ENCODE assay signal across 9 mouse cellular contexts in genomic region chr5:77140108-77140507, GRCm38 (mm10). TPM values are rescaled to one million over a fixed set of nuclear protein-coding genes. Genes with fewer than 3 reads are reported as not detected.
A peak's percentile ranks its signal among the peaks of the same experiment; 100 is the strongest.
DNase-seq lines count a peak whose midpoint lies in the region; ATAC-seq lines count a peak whose summit lies in the region.
"Had no signal": no experiment of that assay in that cellular context is flagged by ENCODE, and none has a peak within 500 bp of the region (broad histone marks: within the 10 kb centered on the region; RNA-seq: fewer than 3 reads in every experiment).

No protein-coding gene starts in this region.

- peak overlapping the region; percentile 36 for H3K4me3 ChIP-seq in erythroblast, embryonic 14.5 days (replicated peaks)
- H3K4me3 ChIP-seq in heart, embryonic 14.5 days (ENCODE audit: control insufficient read depth in 1 of 2, insufficient read depth in 1 of 2, low read depth in 1 of 2, low read length in 2 of 2) = no peak overlapping the region
- no peak overlapping the region for H3K4me3 ChIP-seq in midbrain, embryonic 13.5 days (replicated peaks)
- H3K4me3 ChIP-seq: midbrain, embryonic 12.5 days had no signal

- no peaks in the 10 kb centered on the region for H3K36me3 ChIP-seq in erythroblast, embryonic 14.5 days (ENCODE audit: control insufficient read depth)
- H3K36me3 ChIP-seq in heart, embryonic 14.5 days (ENCODE audit: control insufficient read depth, insufficient read depth, low read length) = no peaks in the 10 kb centered on the region
- H3K36me3 ChIP-seq in midbrain, embryonic 13.5 days = no peaks in the 10 kb centered on the region
- H3K36me3 ChIP-seq: midbrain, embryonic 12.5 days had no signal

- H3K4me1 ChIP-seq in erythroblast, embryonic 14.5 days (ENCODE audit: control insufficient read depth) = peaks cover 35% of the 10 kb centered on the region
- peaks cover 19 to 32% of the 10 kb centered on the region in 2 experiments for H3K4me1 ChIP-seq in heart, embryonic 14.5 days (ENCODE audit: control insufficient read depth in 2 of 2, insufficient read depth in 2 of 2, low read length in 2 of 2)
- peaks cover 19% of the 10 kb centered on the region for H3K4me1 ChIP-seq in midbrain, embryonic 13.5 days (replicated peaks)

- no peak overlapping the region; a peak in 1 of 4 replicates for H3K27ac ChIP-seq in heart, embryonic 14.5 days (replicated peaks in 1 of 2; ENCODE audit: control insufficient read depth in 1 of 2, insufficient read depth in 1 of 2, low read depth in 2 of 2, low read length in 2 of 2)
- no peak overlapping the region for H3K27ac ChIP-seq in midbrain, embryonic 13.5 days
- H3K27ac ChIP-seq: midbrain, embryonic 12.5 days had no signal

- 35% methylated on average over 6 of the region's 6 CpGs for WGBS in heart, embryonic 14.5 days
- WGBS in midbrain, embryonic 13.5 days = 54% methylated on average over 6 of the region's 6 CpGs

- H3K4me2 ChIP-seq in heart, embryonic 14.5 days (ENCODE audit: low read length) = peak overlapping the region; percentile 31
- H3K4me2 ChIP-seq in midbrain, embryonic 13.5 days (replicated peaks) = no peak overlapping the region
- H3K4me2 ChIP-seq: midbrain, embryonic 12.5 days had no signal

- H3K27me3 ChIP-seq in erythroblast, embryonic 14.5 days (ENCODE audit: control insufficient read depth) = no peaks in the 10 kb centered on the region
- H3K27me3 ChIP-seq in heart, embryonic 14.5 days (ENCODE audit: control insufficient read depth, insufficient read depth, low read length) = no peaks in the 10 kb centered on the region
- H3K27me3 ChIP-seq in midbrain, embryonic 13.5 days = peaks cover 36% of the 10 kb centered on the region

- no peaks in the 10 kb centered on the region for H3K9me3 ChIP-seq in erythroblast, embryonic 14.5 days (ENCODE audit: control insufficient read depth, low read length)
- no peaks in the 10 kb centered on the region for H3K9me3 ChIP-seq in heart, embryonic 14.5 days (ENCODE audit: control insufficient read depth, low read length)
- no peaks in the 10 kb centered on the region for H3K9me3 ChIP-seq in midbrain, embryonic 13.5 days
- H3K9me3 ChIP-seq: midbrain, embryonic 12.5 days had no signal

- no peak for ATAC-seq in erythroblast, adult 5-6 weeks (replicated peaks; ENCODE audit: low FRiP score, poor library complexity, severe bottlenecking)
- no peak for ATAC-seq in heart, embryonic 14.5 days (ENCODE audit: insufficient number of reproducible peaks, insufficient read depth, low FRiP score, low read depth)
- no peak for ATAC-seq in midbrain, embryonic 13.5 days

- H3K9ac ChIP-seq in heart, embryonic 14.5 days (ENCODE audit: low read length) = no peak overlapping the region
- H3K9ac ChIP-seq in midbrain, embryonic 13.5 days (replicated peaks) = no peak overlapping the region
- H3K9ac ChIP-seq: midbrain, embryonic 12.5 days had no signal

- peak; percentile 83 for DNase-seq in CD4-positive, CD25-positive, alpha-beta regulatory T cell, adult 2 months (ENCODE audit: low read depth, low spot score)
- peak; percentile 34 for DNase-seq in lung, postnatal 14 days
- DNase-seq in right cerebral cortex, adult 2 months (ENCODE audit: low spot score in 2 of 2) = no peak
- no peak for DNase-seq in layer of hippocampus, adult 8-10 months (ENCODE audit: low spot score in 2 of 2)

RNA-seq across cellular contexts. Expression of gene Hopx, which starts 25.2 kb away (rescaled TPM):
- polyA plus RNA-seq in erythroblast, embryonic 14.5 days (2012) = 0.51 and 0.78 TPM in 2 replicates
- total RNA-seq in erythroblast, adult 5-6 weeks (2015; ENCODE audit: low replicate concordance) = 11.3 TPM in 1 of 2 replicates, not detected in the other
- total RNA-seq in erythroblast, adult 5-6 weeks (2017; ENCODE audit: low replicate concordance) = 3.3 and 6.4 TPM in 2 replicates
- 30.1 and 34.0 TPM in 2 replicates for polyA plus RNA-seq in heart, embryonic 14.5 days (2014; fragmentation: Nextera tagmentation; extraction: Ambion mirVana)
- total RNA-seq in layer of hippocampus, adult 8-10 months (2022) = 10 to 100 TPM; 67.3 to 87.2 (median 72.1) TPM
- 0.52 and 0.62 TPM in 2 replicates for polyA plus RNA-seq in midbrain, embryonic 13.5 days (2015; fragmentation: Nextera tagmentation; extraction: Ambion mirVana)
- polyA plus RNA-seq: midbrain, embryonic 12.5 days had no signal

Comparison
In these comparisons a context has a peak if more than half of its experiments do, and no peak if none do; other contexts are left out.
1. DNase-seq: peak in CD4-positive, CD25-positive, alpha-beta regulatory T cell, adult 2 months (single experiment) and lung, postnatal 14 days (single experiment); none in right cerebral cortex, adult 2 months (0 of 2) and layer of hippocampus, adult 8-10 months (0 of 2).
2. RNA of gene Hopx, which starts 25.2 kb away (polyA plus RNA-seq): 30.1 to 34.0 TPM in heart, embryonic 14.5 days; 0.52 to 0.62 TPM in midbrain, embryonic 13.5 days and 0.51 to 0.78 TPM in erythroblast, embryonic 14.5 days; every median in the first group is over 10 times any median in the second.